Mouse (Mus musculus): ENCODE measurements around the gene Gm13102. TPM values are rescaled to one million over a fixed set of nuclear protein-coding genes. Genes with fewer than 3 reads are reported as not detected.
"Not testable (repeated sequence)": the region's sequence is repeated elsewhere in the genome, so short reads cannot be mapped to it uniquely, and the experiment has no call there.

Gm13102 gene
- total RNA-seq (2014; fragmentation: Nextera tagmentation) (not detected in 2 replicates), total RNA-seq (2017) (not detected in 2 replicates)

- ATAC-seq (replicated peaks; ENCODE audit: low FRiP score, low TSS enrichment, poor library complexity, severe bottlenecking) = not testable (repeated sequence)
Measured at GRCm38 (mm10) chr4:144106174-144106573, at the start of gene Gm13102. TSS of gene Gm13102 (plus strand) at chr4:144106474.

GRCm38 (mm10) chr4:144058826-144059225, 47.4 kb upstream of the Gm13102 start, which contains the start of gene Pramel4:
TSS of gene Pramel4 (plus strand) at chr4:144059126.
- ATAC-seq (replicated peaks; ENCODE audit: low FRiP score, low TSS enrichment, poor library complexity, severe bottlenecking) = not testable (repeated sequence)

Other genes starting within 250 kb of the Gm13102 start
- not detected in 2 replicates for gene Pramef6, start 206.1 kb upstream of the Gm13102 start, total RNA-seq (2014; fragmentation: Nextera tagmentation)
- gene Pramef6, start 206.1 kb upstream of the Gm13102 start, total RNA-seq (2017) = not detected in 2 replicates
- gene Pramef25, start 155.5 kb upstream of the Gm13102 start, total RNA-seq (2014; fragmentation: Nextera tagmentation) = not detected in 2 replicates
- gene Pramef25, start 155.5 kb upstream of the Gm13102 start, total RNA-seq (2017) = not detected in 2 replicates
- gene Gm13101, start 139.5 kb upstream of the Gm13102 start, total RNA-seq (2014; fragmentation: Nextera tagmentation) = not detected in 2 replicates
- gene Gm13101, start 139.5 kb upstream of the Gm13102 start, total RNA-seq (2017) = not detected in 2 replicates
- not detected in 2 replicates for gene Pramef17, start 112.1 kb upstream of the Gm13102 start, total RNA-seq (2014; fragmentation: Nextera tagmentation)
- gene Pramef17, start 112.1 kb upstream of the Gm13102 start, total RNA-seq (2017) = not detected in 2 replicates
- not detected in 2 replicates for gene Pramel4, start 47.3 kb upstream of the Gm13102 start, total RNA-seq (2014; fragmentation: Nextera tagmentation)
- not detected in 2 replicates for gene Pramel4, start 47.3 kb upstream of the Gm13102 start, total RNA-seq (2017)
- not detected in 2 replicates for gene Oog3, start 56.2 kb downstream of the Gm13102 start, total RNA-seq (2014; fragmentation: Nextera tagmentation)
- gene Oog3, start 56.2 kb downstream of the Gm13102 start, total RNA-seq (2017) = not detected in 2 replicates
- not detected in 2 replicates for gene Oog2, start 84.2 kb downstream of the Gm13102 start, total RNA-seq (2014; fragmentation: Nextera tagmentation)
- gene Oog2, start 84.2 kb downstream of the Gm13102 start, total RNA-seq (2017) = not detected in 2 replicates
- gene C87977, start 106.8 kb downstream of the Gm13102 start, total RNA-seq (2014; fragmentation: Nextera tagmentation) = not detected in 2 replicates
- not detected in 2 replicates for gene C87977, start 106.8 kb downstream of the Gm13102 start, total RNA-seq (2017)
- gene Pramel5, start 174.0 kb downstream of the Gm13102 start, total RNA-seq (2014; fragmentation: Nextera tagmentation) = not detected in 2 replicates
- not detected in 2 replicates for gene Pramel5, start 174.0 kb downstream of the Gm13102 start, total RNA-seq (2017)
- gene Gm13128, start 223.8 kb downstream of the Gm13102 start, total RNA-seq (2014; fragmentation: Nextera tagmentation) = not detected in 2 replicates
- not detected in 2 replicates for gene Gm13128, start 223.8 kb downstream of the Gm13102 start, total RNA-seq (2017)